Mouse (Mus musculus) cerebellum, adult 9-10 months (tissue): ENCODE data around the gene Dmac1.
"Not testable (repeated sequence)": the region's sequence is repeated elsewhere in the genome, so short reads cannot be mapped to it uniquely, and the experiment has no call there.

Source experiments
- DNase-seq: peaks from one replicate; pipeline ENCODE4 v3.0.0; 2022

The Dmac1 gene

GRCm38 (mm10) chr4:75278197-75279175 lies at the start of gene Dmac1:
Gene Dmac1, minus strand, starts transcription at chr4:75278305.
- DNase-seq, result peak; percentile 94

- no peak for DNase-seq
Measured at GRCm38 (mm10) chr4:75315431-75315830, 37.3 kb upstream of the Dmac1 start.

GRCm38 (mm10) chr4:75315007-75315406 lies 36.9 kb upstream of the Dmac1 start:
- DNase-seq, result no peak

- no peak for DNase-seq
Measured at GRCm38 (mm10) chr4:75311918-75312317, 33.8 kb upstream of the Dmac1 start.

- DNase-seq, result no peak
Measured at GRCm38 (mm10) chr4:75311305-75311704, 33.2 kb upstream of the Dmac1 start.

- DNase-seq, result no peak
Measured at GRCm38 (mm10) chr4:75300205-75300972, 22.3 kb upstream of the Dmac1 start.

GRCm38 (mm10) chr4:75292315-75292714 lies 14.2 kb upstream of the Dmac1 start:
- no peak for DNase-seq

- no peak for DNase-seq
Measured at GRCm38 (mm10) chr4:75291142-75291541, 13.0 kb upstream of the Dmac1 start.

GRCm38 (mm10) chr4:75277467-75278196 lies 473 bp downstream of the Dmac1 start:
- DNase-seq, result peak; percentile 27

GRCm38 (mm10) chr4:75275737-75276136 lies 2.4 kb downstream of the Dmac1 start:
- no peak for DNase-seq

- no peak for DNase-seq
Measured at GRCm38 (mm10) chr4:75267866-75268265, 10.2 kb downstream of the Dmac1 start.

GRCm38 (mm10) chr4:75266773-75267550 lies 11.1 kb downstream of the Dmac1 start:
- DNase-seq, result no peak

GRCm38 (mm10) chr4:75264219-75264618 lies 13.9 kb downstream of the Dmac1 start:
- no peak for DNase-seq

GRCm38 (mm10) chr4:75263556-75264129 lies 14.5 kb downstream of the Dmac1 start:
- no peak for DNase-seq

- DNase-seq, result no peak
Measured at GRCm38 (mm10) chr4:75262423-75262822, 15.7 kb downstream of the Dmac1 start.

- DNase-seq, result no peak
Measured at GRCm38 (mm10) chr4:75260156-75260555, 17.9 kb downstream of the Dmac1 start.

- no peak for DNase-seq
Measured at GRCm38 (mm10) chr4:75259447-75259846, 18.7 kb downstream of the Dmac1 start.

- DNase-seq, result not testable (repeated sequence)
Measured at GRCm38 (mm10) chr4:75234602-75235001, 43.5 kb downstream of the Dmac1 start.
